Mouse (Mus musculus) hindlimb bud, embryonic 11.5 days (tissue): ENCODE measurements at regions not wholly inside any gene's neighbourhood (a gene's known extent, or its start where the extent isn't known, plus 50 kb on each side); places are given as distances from the start of the nearest gene placed in this dataset.

ENCODE experiments used
- DNase-seq: peaks from one replicate; pipeline ENCODE4 v3.0.0-alpha.2; 2012; ENCODE audit warnings: low read depth, low spot score; ENCODE audit errors: extremely low spot score

DNA sequence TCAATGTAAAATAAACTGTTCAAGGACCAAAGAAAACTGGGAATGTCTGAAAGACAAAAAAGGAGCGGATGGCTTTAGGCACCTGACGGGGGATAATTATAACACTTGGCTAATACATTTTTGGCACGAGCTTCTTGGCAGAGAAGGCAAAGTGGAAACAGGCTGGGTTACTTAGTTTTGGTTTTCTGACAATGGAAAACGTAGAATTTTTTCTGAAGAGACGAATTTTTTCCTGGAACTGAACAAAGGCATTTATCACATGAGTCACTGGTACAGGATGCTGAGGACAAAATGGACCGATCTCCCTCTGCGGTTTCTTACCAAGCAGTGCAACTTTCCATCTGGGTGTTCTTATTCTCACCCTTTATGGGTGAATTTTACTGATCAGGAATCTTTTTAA lies 143.2 kb upstream of the Slit3 start:
- no peak for DNase-seq

DNA sequence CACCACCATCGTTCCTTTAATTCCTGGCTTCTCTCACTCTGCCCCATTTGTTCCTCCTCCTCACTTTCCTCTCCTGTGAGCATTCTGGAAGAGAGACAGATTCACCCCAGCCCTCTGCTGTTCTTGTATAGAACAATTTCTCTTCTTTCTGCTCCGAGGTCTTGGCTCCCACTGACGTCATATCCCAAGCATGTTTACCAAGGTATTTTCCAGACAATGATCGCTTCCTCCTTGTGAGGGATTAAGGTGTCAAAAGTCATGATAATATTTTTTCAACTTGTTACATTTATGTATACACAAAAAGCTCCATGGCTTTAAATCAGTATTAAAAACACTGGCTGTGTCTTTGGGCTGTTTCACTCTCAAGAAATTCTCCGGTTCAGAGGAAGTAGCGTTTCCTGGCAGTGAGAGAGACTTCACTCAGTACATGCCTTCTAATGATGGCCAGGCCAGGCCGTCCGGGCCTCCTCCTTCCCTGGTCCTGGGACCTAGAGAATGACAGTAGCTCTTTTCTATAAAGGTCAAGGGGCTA lies 142.4 kb upstream of the Spdl1 start:
- DNase-seq, result no peak

DNA sequence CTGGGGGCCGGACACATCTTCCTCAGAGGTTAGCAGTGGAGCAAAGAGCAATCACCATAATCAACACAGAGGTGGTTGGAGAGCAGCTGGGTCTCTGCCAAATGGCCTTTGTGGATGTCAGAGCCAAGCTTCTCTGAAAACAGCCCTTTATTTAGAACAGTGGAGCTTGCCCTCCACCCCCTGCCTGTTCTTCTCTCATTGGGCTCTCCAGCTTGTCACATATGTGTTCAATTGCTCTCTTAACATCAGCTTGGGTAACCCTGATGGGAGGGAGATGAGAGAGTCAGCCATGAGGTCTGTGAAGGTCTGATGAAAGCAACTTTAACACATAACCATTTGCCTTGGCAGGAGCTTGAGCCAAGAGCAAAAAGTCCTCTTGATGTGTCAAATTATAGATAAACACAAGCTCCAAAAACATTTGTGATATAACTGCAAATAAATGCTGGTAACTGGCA lies 140.1 kb upstream of the Spdl1 start:
- DNase-seq, result no peak

DNA sequence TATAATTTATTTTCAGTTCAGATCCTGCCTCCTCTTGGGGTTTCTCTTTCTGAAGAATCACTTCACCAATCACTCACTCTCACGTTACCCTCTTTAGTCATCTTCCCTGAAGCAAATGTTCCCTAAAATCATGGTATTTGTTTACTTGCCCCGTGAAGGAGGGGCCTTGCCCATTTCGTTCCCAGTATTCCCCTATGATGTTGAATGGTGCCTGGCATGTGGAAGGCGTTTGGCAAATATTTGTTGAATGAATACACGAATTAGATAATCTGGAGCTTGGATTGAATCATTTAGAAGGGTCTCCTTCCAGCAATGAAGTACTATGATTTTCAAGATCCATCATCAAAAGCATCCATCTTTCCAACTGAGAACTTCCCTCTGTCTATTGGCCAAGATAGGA lies 139.6 kb upstream of the Spdl1 start:
- DNase-seq, result no peak

DNA sequence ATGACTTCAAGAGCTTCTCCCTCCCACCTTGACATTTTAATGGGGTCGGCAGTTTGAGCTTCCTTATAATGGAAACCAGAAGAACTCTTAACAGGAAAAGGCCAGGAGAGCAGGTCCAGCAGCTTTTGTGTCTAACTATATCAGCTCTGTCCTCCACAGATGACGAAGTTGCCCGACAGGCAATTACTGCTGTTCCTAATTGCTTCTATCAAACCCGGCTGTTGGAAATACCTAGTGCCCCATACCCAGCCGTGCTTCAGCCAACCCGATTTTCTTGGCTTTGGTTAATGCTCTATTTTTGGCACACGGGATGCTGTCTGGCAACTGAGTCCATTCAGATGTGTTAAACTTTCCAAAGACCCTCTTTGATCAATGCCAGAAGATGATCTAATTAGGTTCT lies 125.8 kb upstream of the Spdl1 start:
- peak; percentile 60 for DNase-seq

DNA sequence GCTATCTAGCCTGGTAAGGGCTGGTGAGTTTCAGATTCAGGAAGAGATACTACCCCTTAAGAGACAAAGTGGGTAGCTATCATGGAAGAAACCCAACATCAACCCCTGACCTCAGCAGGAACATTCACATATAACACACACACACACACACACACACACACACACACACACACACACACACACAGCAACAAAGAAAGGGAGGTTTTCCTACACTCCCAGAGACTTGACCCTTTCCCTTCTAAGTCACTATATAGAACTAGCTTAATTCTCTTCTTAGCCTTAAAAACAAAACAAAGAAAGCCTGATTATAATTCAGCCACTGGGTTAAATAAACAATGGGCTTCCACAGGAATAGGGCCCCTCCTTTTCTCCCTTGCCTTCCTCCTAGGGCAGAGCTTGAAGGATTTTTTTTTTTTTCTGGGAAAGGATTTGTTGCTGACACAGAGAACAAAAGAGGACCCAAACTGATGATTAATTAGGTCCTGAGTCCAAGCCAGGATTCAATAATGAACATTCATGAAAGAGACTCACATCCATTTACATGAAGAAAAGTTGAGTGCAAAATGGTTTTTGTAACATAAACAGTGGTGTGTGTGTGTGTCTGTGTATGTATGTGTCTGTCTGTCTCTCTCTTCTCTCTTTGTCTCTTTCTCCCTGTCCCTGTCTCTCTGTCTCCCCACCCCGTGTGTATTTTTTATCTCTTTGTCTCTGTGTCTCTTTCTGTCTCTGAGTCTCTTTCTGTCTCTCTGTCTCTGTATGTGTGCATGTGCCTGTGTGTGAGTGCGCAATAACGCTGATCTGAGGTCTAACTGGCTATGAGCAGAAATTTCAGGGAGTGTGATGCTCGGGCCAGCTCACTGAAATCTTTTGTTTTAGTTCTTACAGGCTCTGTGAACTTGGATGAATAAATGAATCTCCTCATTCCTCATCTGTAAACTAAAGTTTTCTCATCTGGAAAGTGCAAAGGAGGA lies 108.3 kb upstream of the Spdl1 start:
- no peak for DNase-seq

DNA sequence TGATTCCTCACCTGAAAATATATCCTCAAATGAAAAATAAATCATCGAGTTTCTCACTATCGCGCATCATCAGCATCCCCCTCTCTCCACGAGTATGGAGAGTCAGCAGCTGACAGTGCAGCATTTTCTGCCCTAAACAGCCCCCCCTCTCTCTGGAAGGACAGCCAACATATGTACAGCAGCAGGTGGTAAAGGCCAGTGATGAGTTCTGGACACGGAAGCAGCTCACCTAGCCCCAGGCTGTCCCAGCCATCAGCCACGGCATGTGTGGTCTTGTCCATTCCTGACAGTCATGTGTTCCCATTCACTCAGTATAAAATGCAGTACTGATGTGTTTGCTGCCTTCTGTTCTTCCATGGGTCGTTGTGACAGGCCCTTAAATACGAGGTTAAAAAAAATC lies 106.7 kb upstream of the Spdl1 start:
- DNase-seq, result no peak

DNA sequence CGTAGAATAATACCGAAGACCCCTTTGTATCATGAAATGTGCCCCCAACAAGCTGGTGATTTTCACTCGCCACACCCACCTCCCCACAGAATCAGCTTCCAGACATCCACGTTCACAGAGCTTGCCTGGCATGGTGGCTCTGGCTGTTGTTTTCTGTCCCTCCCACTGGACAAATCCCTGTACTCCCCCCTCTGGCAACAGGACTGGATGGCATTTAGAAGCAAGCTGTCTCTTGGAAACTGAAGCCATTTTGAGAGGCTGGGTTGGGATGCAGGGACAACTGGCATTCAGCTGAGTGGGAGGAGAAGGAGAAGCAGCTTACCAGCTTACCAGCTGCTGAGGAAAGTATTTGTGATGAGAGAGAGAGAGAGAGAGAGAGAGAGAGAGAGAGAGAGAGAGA lies 105.6 kb upstream of the Spdl1 start:
- no peak for DNase-seq

DNA sequence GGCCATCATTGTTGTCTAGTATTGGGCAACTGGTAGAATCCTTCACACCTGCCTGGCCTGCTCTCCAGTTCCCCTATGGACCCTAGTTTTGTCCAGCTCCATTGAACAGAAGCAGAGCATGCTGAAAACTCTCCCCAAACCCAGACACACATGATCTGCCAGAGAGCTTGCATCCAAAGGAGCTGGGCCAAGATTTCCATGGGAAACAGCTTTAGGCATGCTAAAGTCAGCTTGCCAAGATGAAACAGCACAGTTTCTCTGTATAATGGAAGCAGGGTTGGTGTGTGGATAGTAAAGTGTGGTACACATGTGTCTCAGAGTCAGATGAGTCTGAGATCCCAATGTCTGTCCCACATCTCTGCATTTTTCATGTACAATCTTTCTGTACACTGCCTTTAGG lies 98.8 kb upstream of the Spdl1 start:
- no peak for DNase-seq

DNA sequence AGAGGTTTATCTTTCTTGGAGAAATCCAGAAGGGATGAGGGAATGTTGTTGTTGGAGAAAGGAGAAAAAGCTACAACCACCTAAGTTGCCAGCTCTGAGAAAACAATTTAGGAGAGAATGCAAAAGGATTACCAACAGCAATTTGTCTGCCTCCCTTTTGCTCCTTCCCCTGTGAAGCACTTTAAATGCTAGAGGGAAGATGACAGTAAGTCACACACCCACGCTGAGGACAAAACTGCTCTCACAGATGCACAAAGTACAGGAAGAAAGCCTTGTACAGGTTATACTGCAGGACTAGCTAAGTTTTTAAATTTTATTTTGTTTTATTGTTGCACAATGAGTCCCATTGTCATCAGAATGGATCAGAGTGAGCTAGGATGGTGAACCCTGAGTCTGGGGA lies 83.7 kb upstream of the Spdl1 start:
- DNase-seq, result no peak

DNA sequence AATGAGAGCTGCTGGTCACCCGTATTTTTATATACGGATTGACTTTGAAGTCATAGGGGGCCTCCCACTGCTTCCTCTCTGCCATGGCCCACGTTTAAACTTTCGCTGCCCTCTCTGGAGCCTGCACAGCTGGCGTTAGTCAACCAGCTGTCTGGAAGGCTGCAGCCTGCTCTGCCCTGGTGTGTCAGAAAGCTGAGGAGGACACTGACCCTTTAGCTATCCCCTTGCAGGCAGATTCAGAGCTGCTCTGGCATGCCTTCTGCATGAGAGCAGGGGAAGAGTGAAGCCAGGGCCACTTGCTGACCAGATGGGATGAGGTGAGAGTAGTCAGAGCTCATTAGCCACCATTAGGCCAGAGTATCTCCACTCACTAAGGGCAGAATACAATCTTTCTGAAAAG lies 76.4 kb upstream of the Spdl1 start:
- DNase-seq, result no peak

DNA sequence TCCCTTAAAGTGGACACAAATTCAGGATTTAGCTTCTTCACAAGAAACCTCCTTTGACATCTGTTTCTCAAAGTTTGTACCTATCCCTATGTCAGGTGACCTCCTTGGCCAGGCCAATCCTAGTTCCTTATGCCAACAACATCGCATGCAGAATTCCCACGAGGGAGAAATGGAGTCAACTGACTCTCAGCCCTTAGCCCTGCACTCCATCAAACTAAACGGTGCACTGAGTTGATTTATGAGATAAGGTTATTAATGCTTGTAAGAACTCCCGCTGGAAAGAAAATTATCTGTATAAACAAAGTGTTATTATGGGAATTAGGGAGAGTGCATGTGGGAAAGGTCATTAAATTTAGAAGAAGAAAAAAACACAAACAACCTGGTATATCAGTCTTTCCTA lies 70.8 kb upstream of the Spdl1 start:
- peak; percentile 85 for DNase-seq

DNA sequence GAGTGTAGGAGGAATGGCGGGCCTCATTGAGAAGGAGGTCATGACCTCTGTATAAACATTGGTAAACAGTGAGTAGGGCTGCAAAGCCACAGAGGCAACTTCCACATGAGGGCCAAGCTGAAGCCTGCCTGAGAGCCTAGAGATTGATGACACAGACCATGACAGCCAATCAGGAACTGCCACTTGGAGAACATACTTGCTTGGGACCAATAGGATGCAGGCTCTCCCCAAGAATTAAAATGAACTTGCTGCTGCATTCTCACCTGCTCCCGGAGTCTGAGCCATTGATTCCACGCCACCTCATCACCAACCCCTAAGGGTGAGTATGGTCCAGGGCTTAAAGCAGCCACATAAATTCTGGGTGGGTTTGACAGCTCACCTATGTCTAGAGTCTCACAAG lies 66.0 kb upstream of the Spdl1 start:
- DNase-seq, result no peak

DNA sequence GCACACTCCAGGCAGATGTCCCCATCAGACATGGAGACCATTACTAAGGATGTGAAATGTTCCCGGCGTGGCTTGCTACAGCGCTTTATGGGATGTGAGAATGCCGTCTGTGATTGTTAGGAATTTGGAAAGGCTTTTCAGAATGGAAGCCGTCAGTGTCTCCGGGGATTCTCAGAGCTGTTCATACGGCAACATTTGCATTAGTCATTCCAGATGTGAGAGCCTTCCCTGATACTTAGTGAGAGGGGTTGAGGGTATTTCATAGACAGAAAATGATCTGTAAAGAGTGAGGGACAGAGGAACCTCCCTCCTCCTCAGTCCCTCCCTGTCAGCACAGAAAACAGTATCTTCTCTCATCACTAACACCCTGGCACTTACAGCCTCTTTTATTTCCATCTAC lies 62.2 kb upstream of the Spdl1 start:
- DNase-seq, result no peak

DNA sequence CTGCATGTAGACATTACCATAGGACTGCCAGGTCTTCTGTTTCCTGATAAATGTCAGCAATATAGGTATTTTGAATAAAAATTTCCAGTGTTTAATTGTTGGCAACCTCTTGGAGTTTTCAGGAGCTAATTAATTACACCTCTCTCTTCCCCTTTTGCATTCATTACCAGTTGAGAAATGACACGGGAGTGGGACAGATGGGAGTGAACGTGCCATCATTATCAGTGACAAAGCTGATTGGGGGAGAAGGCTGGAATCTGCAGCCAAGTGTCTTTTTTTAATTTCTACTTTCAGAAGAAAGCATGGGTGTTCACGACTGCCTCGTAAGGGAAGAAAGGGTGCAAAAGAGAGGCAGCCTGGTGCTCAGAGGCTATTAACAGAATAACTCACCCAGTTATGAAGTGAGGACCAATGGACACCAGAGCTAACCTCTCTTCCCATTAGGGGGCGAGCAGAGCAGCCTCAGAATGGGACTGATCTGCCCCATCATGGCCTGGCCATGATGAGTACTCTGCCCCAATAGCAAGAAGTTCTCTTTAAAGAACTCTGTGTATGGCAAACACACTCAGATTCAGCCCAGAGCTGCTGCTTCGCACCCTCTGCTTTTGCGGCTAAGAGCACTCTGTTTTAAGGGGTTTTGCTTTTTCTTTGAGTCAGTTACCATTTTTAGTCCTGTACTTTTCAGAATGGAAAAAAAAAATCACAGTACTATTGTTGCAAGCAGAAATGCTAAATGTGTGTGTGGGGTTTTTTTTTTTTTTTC lies 55.1 kb upstream of the Spdl1 start:
- DNase-seq, result no peak

DNA sequence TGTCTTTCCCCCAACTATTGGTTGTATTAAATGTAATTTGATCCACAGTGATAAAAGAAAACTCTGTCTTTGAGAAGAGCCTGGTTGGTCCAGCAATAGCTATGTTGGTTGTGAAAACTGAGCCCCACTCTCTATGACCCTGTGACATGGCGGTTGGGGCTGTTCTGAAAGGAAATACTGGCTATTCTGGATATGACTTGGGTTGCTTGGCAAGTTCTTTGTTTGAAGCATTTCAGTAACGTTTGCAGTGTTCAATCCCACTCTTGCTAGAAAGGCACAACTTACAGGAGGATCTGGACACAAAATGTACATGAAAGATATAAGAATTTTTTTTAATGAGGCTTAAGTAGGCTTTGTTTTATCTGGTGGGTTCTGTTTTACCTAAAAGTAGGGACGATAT lies 54.1 kb upstream of the Spdl1 start:
- no peak for DNase-seq
